Mouse (Mus musculus) limb, embryonic 14.5 days (tissue): ENCODE results near the gene Myo9a. TPM values are rescaled to one million over a fixed set of nuclear protein-coding genes. Genes with fewer than 3 reads are reported as not detected.

ENCODE experiments used
- ATAC-seq: fragments of 200-750 bp; cut with Nextera tagmentation; 2 replicates; pipeline ENCODE4 v1.8.0; 2017; ENCODE audit warnings: low read depth, moderate number of reproducible peaks, moderate TSS enrichment; ENCODE audit not compliant: low FRiP score
- DNase-seq: peaks from one replicate; pipeline ENCODE4 v3.0.0-alpha.2; 2015; ENCODE audit warnings: low spot score
- H3K27ac ChIP-seq: fragments of 300-500 bp; sonication (generic); replicated peaks from 2 replicates; pipeline ENCODE4 v1.5.1; 2014; ENCODE audit warnings: low read depth, mild to moderate bottlenecking, low read length, moderate library complexity, mixed read lengths
- H3K27me3 ChIP-seq: fragments of 300-500 bp; sonication (generic); 2 replicates; pipeline ENCODE4 v1.6.1; 2014; ENCODE audit warnings: low read length, mixed read lengths; ENCODE audit not compliant: control insufficient read depth, insufficient read depth
- H3K36me3 ChIP-seq: fragments of 300-500 bp; sonication (generic); 2 replicates; pipeline ENCODE4 v1.6.1; 2014; ENCODE audit warnings: mild to moderate bottlenecking, low read length, moderate library complexity, mixed read lengths; ENCODE audit not compliant: control insufficient read depth, insufficient read depth
- H3K4me1 ChIP-seq: fragments of 300-500 bp; sonication (generic); 2 replicates; pipeline ENCODE4 v1.6.1; 2014; ENCODE audit warnings: antibody characterized with exemption, low read length, mixed read lengths; ENCODE audit not compliant: control insufficient read depth, insufficient read depth
- H3K4me2 ChIP-seq: fragments of 300-500 bp; sonication (generic); replicated peaks from 2 replicates; pipeline ENCODE4 v1.6.1; 2014; ENCODE audit warnings: low read depth, mild to moderate bottlenecking, low read length, moderate library complexity; ENCODE audit not compliant: severe bottlenecking
- H3K4me3 ChIP-seq: fragments of 300-500 bp; sonication (generic); replicated peaks from 2 replicates; pipeline ENCODE4 v1.5.1; 2014; ENCODE audit warnings: low read length
- H3K9ac ChIP-seq: fragments of 300-500 bp; sonication (generic); 2 replicates; pipeline ENCODE4 v1.6.1; 2014; ENCODE audit warnings: mild to moderate bottlenecking, low read depth, low read length, moderate library complexity; ENCODE audit not compliant: severe bottlenecking
- H3K9me3 ChIP-seq: fragments of 300-500 bp; sonication (generic); 2 replicates; pipeline ENCODE4 v1.6.1; 2016; ENCODE audit warnings: low read length; ENCODE audit not compliant: control insufficient read depth
- POLR2A ChIP-seq: fragments of 200-500 bp; IDR thresholded peaks from 2 replicates; pipeline ENCODE4 v1.8.0; 2012; ENCODE audit warnings: inconsistent platforms, mild to moderate bottlenecking, moderate library complexity, borderline replicate concordance; ENCODE audit not compliant: insufficient read depth, insufficient read length; ENCODE audit errors: extremely low read depth
- WGBS: fragments of 180-500 bp; shearing (Covaris S2); extraction: QIAGEN DNeasy Blood & Tissue Kit; methylation state at CpG from one replicate; pipeline ENCODE4 v1.1.7; 2014; 5-methylcytosine and 5-hydroxymethylcytosine counted together
- polyA plus RNA-seq, 2 experiments: library from polyadenylated mRNA; depleted of rRNA in 1 of 2; stranded (reverse) in 1 of 2; unstranded in 1 of 2; fragments of >200 nt; fragmentation: Nextera tagmentation in 1 of 2; extraction: Ambion mirVana in 1 of 2; gene quantifications; 2 replicates each; pipeline versions ENCODE4 v1.2.1 to v1.2.3; 2012 to 2014

The Myo9a gene
- polyA plus RNA-seq, 2 experiments, result 13.9 to 19.2 TPM

DNA sequence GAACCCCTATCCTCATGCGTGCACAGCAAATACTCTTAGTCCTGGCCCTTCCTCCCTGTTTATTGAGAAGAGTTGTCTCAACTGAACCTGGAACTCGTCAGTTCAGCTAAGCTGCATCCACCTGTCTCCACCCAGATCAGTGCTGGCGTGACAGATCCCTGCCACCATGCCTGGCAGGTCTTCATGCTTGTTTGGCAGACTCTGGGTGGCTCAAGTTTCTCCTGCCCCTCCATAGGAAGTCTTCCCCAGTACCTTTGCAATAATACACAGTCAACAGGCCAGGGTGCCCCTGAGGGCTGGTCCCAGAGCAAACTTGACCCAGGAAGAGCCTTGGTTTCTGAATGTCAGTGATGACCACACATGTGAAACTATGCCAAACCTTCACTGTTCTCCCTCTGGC lies 194.5 kb downstream of the Myo9a start:
- TF ChIP-seq POLR2A, result no peak
- Histone ChIP-seq H3K36me3 (no peaks in the 10 kb centered on the region), H3K4me1 (peaks cover 5% of the 10 kb centered on the region; the same call in 1 of the 2 replicates), H3K9me3 (no peaks in the 10 kb centered on the region), H3K9ac (no peak overlapping the region), H3K4me2 (no peak overlapping the region), H3K27ac (no peak overlapping the region), H3K4me3 (no peak overlapping the region), H3K27me3 (no peaks in the 10 kb centered on the region)
- DNase-seq (no peak), ATAC-seq (no peak)
- 83% methylated on average over 3 of the region's 3 CpGs for WGBS

DNA sequence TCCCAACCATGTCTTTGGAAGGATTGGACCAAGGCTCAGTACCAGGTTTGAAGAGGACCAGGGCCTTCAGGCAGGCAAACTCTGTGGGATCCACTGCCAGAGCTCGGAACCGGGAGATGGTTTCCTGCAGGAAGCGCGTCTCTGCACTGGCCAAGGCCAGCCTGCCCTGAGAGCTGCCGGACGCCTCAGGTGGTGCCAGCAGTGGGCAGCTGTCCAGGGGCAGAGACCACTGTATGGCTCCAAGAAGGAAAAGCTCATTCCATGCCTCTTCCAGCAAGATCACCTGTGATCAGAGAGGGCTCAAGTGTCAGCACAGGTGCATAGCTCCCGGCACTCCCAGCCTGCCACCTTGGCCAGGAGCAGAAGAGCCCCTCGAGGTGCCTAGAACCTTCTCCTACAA lies 196.6 kb downstream of the Myo9a start:
- ATAC-seq (no peak), DNase-seq (no peak)
- no peak for TF ChIP-seq POLR2A
- H3K4me1 ChIP-seq, result 0 out of 2 replicates have a peak, but pooled peaks cover 5% of the 10 kb centered on the region
- H3K4me2 ChIP-seq, result no peak overlapping the region
- H3K9ac ChIP-seq, result no peak overlapping the region
- WGBS, result 83% methylated on average over 8 of the region's 8 CpGs
- no peak overlapping the region for H3K27ac ChIP-seq
- no peaks in the 10 kb centered on the region for H3K9me3 ChIP-seq
- H3K27me3 ChIP-seq, result no peaks in the 10 kb centered on the region
- H3K36me3 ChIP-seq, result no peaks in the 10 kb centered on the region
- no peak overlapping the region for H3K4me3 ChIP-seq

DNA sequence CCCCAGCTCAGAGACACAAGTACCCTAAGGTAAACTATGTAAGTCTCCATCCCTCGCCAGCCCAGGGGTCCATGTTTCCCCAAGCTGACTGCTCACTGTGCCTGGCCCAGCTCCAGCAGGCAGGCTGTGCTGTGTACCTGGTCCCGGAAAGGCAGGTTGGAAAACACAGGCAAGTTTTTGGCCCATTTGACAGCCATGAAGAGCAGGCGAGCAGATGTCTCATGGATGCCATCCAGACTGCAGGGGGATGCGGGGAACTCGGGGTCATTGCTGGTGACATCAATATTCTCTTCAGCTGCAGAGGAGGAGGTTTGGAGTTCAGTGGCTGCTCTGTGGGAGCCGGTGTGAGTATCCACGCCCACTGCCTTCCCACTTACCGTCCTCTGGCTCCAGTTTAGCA lies 197.5 kb downstream of the Myo9a start:
- ATAC-seq (no peak), DNase-seq (no peak)
- no peak overlapping the region for H3K4me3 ChIP-seq
- no peak overlapping the region for H3K27ac ChIP-seq
- H3K36me3 ChIP-seq, result no peaks in the 10 kb centered on the region
- no peaks in the 10 kb centered on the region for H3K9me3 ChIP-seq
- H3K27me3 ChIP-seq, result no peaks in the 10 kb centered on the region
- 50% methylated on average over 8 of the region's 8 CpGs for WGBS
- no peak overlapping the region for H3K4me2 ChIP-seq
- H3K9ac ChIP-seq, result no peak overlapping the region
- TF ChIP-seq POLR2A, result no peak
- H3K4me1 ChIP-seq, result 0 out of 2 replicates have a peak, but pooled peaks cover under 1% of the 10 kb centered on the region

DNA sequence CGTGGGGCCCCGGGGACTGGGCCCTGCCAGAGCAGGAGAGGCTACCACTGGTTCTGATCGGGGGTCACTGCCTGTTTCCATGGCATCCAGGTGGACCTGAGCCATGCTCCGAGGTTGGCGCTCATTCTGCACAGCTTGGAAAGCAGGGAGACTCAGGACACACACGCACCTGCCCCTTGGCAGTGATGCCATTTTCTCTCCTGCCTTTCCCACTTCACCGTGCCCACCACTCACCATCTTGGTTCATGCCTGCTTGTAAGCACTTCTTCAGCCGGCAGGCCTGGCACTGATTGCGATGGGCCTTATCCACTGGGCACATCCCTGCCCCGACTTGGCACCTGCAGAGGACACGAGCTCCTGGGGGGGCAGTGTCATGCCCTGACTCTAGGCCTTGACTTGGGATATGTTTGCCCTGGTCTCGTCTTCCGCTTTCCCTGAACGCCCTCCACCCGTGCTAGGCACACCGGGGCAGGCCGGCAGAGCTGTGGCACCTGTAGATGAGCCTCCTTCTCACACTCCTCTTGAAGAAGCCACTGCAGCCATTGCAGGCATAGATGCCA lies 198.1 kb downstream of the Myo9a start:
- 84% methylated on average over 16 of the region's 17 CpGs for WGBS

DNA sequence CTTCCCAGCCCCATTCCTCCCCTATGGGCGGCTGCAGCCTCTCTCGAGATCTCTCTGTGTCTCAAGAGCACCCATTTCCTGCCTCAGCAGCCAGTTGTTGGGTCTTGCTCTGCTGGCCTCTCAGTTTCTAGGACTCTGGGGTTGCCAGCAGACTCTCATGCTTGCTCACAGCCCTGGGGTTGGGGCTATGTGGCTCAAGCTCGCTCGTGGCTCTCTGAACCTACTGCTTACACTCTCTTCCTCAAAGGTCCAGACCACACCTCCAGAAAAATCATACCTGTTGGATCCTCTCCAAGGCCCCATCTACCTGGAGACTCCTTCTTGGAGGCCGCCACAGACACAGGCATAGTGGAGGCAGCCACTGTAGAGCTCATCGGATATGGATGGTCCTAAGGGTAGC lies 198.8 kb downstream of the Myo9a start:
- DNase-seq (no peak), ATAC-seq (no peak)
- H3K27ac ChIP-seq, result no peak overlapping the region
- TF ChIP-seq POLR2A, result no peak
- no peaks in the 10 kb centered on the region for H3K4me1 ChIP-seq
- no peaks in the 10 kb centered on the region for H3K36me3 ChIP-seq
- H3K4me2 ChIP-seq, result no peak overlapping the region
- H3K27me3 ChIP-seq, result no peaks in the 10 kb centered on the region
- no peak overlapping the region for H3K9ac ChIP-seq
- no peaks in the 10 kb centered on the region for H3K9me3 ChIP-seq
- no peak overlapping the region for H3K4me3 ChIP-seq
- WGBS, result 80% methylated on average over 6 of the region's 6 CpGs

More for the DNA sequence above, 198.1 kb downstream of the Myo9a start:
- no peaks in the 10 kb centered on the region for H3K36me3 ChIP-seq
- H3K27ac ChIP-seq, result no peak overlapping the region
- no peak overlapping the region for H3K4me2 ChIP-seq
- TF ChIP-seq POLR2A, result no peak
- DNase-seq (no peak), ATAC-seq (no peak)
- H3K9ac ChIP-seq, result no peak overlapping the region
- H3K4me3 ChIP-seq, result no peak overlapping the region
- no peaks in the 10 kb centered on the region for H3K9me3 ChIP-seq
- H3K27me3 ChIP-seq, result no peaks in the 10 kb centered on the region
- H3K4me1 ChIP-seq, result no peaks in the 10 kb centered on the region

DNA sequence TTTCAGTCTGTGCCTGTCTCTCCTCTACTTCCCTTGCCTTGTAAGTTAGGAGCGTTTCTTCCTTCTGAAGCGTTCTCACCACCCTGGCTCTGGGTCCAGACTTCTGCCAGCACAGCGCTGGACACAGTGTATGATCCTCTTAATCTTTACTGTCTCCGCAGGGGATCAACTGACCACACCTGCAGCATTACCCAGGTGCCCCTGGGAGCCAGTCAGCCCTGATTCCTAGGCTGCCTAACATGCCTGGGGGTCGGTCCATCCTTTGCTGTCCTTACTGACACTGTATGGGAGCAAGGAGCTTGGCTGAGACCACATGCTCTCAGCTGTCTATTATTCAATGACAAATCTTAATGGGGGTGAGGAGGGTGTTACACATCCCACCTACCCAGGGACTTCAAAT lies 199.3 kb downstream of the Myo9a start:
- WGBS, result 78% methylated on average over 5 of the region's 5 CpGs
- Histone ChIP-seq H3K9me3 (no peaks in the 10 kb centered on the region), H3K27me3 (no peaks in the 10 kb centered on the region), H3K36me3 (no peaks in the 10 kb centered on the region), H3K9ac (no peak overlapping the region), H3K4me3 (no peak overlapping the region), H3K4me2 (no peak overlapping the region), H3K4me1 (no peaks in the 10 kb centered on the region), H3K27ac (no peak overlapping the region)
- no peak for DNase-seq
- TF ChIP-seq POLR2A, result no peak
- ATAC-seq, result no peak
